Mouse (Mus musculus): ENCODE results near the gene Pih1d1. TPM values are rescaled to one million over a fixed set of nuclear protein-coding genes. Genes with fewer than 3 reads are reported as not detected.
"Not testable (repeated sequence)": the region's sequence is repeated elsewhere in the genome, so short reads cannot be mapped to it uniquely, and the experiment has no call there.

Gene Pih1d1
- 37.6 and 37.8 TPM in 2 replicates for polyA plus RNA-seq (2015; fragmentation: Nextera tagmentation; extraction: Ambion mirVana)

DNA sequence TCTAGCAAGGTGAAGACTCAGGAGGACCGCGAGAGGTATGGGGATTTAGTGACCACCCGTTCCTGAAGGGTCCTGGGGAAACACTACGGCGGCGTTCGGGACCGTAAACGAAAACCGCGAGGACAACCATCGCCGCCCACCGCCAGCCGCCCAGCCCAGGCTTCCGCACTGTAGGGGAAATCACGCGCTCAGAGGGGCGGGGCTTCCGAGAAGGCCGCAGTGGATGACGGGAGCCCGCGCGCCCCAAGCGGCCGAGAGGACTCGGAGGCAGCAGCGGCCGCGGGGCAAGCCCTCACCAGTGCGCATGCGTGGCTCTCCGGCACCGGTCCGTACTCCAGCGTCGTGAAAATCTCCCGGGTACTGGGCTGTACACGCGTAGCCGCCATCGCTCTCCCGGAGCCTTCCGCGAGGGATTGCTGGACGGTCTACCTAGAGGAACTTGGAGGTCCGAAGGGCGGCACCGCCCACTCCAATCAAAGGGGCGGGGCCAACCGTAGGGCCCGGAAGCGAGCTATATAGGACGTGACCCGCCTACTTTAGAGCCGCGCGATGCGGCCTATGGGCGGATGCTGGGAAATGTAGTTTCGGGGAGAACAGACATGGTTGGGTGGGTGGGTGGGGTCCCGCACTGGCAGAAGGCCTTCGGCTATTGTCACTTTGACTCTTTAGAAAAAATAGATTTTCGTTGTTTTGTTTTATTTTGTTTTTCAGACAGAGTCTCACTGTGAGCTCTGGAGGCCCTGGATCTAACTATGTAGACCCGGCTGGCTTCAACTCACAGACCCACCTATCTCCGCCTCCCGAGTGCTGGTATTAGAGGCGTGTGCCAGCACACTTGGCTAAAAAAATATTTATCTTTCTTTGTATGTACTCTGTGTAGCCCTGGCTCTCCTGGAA lies at the start of gene Pih1d1, which contains the start of gene Aldh16a1:
TSS of gene Pih1d1 (plus strand) at position 208 of the 897 bp plus-strand sequence.
TSS of gene Aldh16a1 (minus strand) at position 489 of the 897 bp plus-strand sequence.
- peaks cover 16% of the 10 kb centered on the region for H3K4me1 ChIP-seq (ENCODE audit: insufficient read depth)
- peak within 1 kb of the TSS; percentile 95 for H3K27ac ChIP-seq (ENCODE audit: low read depth)
- H3K4me2 ChIP-seq (ENCODE audit: low read depth, low read length) = peak within 1 kb of the TSS; percentile 97
- no peaks in the 10 kb centered on the region for H3K27me3 ChIP-seq (ENCODE audit: insufficient read depth, low read length)
- ATAC-seq (peak; percentile 96), DNase-seq (peak; percentile 98)
- peaks cover 2% of the 10 kb centered on the region for H3K36me3 ChIP-seq (replicated peaks; ENCODE audit: insufficient read depth, low read length)
- peak; percentile 76 for TF ChIP-seq CTCF (IDR thresholded peaks at IDR 0.05; ENCODE audit: low read depth)
- peak; percentile 42; the same call in 1 of the 2 replicates for TF ChIP-seq EP300 (IDR thresholded peaks at IDR 0.05; ENCODE audit: low read depth)
- peak within 1 kb of the TSS; percentile 88 for H3K9ac ChIP-seq (replicated peaks)
- no peaks in the 10 kb centered on the region for H3K9me3 ChIP-seq (ENCODE audit: low read length)
- 2% methylated on average over 69 of the region's 69 CpGs for WGBS (ENCODE audit: insufficient replicate concordance)
- H3K4me3 ChIP-seq (ENCODE audit: low read depth, low read length) = peak within 1 kb of the TSS; percentile 71

DNA sequence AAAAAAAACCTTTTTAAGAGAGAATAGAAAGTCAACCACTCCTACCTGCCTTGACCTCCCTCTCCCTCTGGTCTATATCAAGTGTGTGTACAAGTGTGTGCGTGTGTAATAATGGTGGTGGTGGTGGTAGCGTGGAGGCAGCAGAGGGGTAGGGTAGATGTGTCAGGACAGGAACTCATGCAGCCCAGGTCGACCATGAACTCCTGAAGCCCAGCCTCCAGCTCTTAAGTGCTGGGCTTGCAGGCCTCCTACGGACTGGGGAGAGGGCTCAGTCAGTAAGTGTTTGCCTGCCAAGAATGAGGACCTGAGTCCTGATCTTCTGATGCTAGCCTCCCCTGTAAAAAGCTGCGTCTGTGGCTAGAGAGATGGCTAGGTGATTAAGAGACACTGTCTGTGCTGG lies 49.2 kb upstream of the Pih1d1 start:
- Histone ChIP-seq H3K36me3 (replicated peaks; ENCODE audit: insufficient read depth, low read length) (no peaks in the 10 kb centered on the region), H3K27ac (ENCODE audit: low read depth) (no peak overlapping the region), H3K9me3 (ENCODE audit: low read length) (no peaks in the 10 kb centered on the region), H3K4me3 (ENCODE audit: low read depth, low read length) (no peak overlapping the region), H3K27me3 (ENCODE audit: insufficient read depth, low read length) (no peaks in the 10 kb centered on the region), H3K4me2 (ENCODE audit: low read depth, low read length) (no peak overlapping the region), H3K4me1 (ENCODE audit: insufficient read depth) (peaks cover 15% of the 10 kb centered on the region), H3K9ac (replicated peaks) (no peak overlapping the region)
- TF ChIP-seq CTCF (IDR thresholded peaks at IDR 0.05; ENCODE audit: low read depth) (no peak), EP300 (IDR thresholded peaks at IDR 0.05; ENCODE audit: low read depth) (no peak)
- DNase-seq (no peak), ATAC-seq (no peak)
- 72% methylated on average over 5 of the region's 5 CpGs for WGBS (ENCODE audit: insufficient replicate concordance)

DNA sequence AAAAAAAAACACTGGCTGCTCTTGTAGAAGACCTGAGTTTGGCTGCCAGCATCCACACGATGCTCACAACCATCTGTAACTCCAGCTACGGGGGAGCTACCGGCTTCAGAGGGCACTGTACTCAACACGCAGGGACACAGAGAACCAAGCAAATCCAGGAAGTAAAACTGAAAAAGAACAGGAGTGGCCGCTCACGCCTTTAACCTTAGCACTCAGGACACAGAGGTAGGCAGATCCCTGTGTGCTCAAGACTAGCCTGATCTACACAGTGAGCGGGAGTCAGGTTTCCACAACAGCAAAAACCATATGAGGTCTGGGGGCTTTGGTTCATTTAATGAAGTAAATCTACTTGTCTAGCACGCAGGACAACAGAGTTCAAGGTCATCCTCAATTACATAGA lies 48.6 kb upstream of the Pih1d1 start:
- Histone ChIP-seq H3K4me2 (ENCODE audit: low read depth, low read length) (no peak overlapping the region), H3K4me3 (ENCODE audit: low read depth, low read length) (no peak overlapping the region), H3K9ac (replicated peaks) (no peak overlapping the region), H3K36me3 (replicated peaks; ENCODE audit: insufficient read depth, low read length) (no peaks in the 10 kb centered on the region), H3K27me3 (ENCODE audit: insufficient read depth, low read length) (no peaks in the 10 kb centered on the region), H3K9me3 (ENCODE audit: low read length) (no peaks in the 10 kb centered on the region), H3K4me1 (ENCODE audit: insufficient read depth) (peaks cover 15% of the 10 kb centered on the region), H3K27ac (ENCODE audit: low read depth) (no peak overlapping the region)
- no peak for ATAC-seq
- DNase-seq = no peak
- WGBS (ENCODE audit: insufficient replicate concordance) = 72% methylated on average over 8 of the region's 8 CpGs
- no peak for TF ChIP-seq EP300 (IDR thresholded peaks at IDR 0.05; ENCODE audit: low read depth)
- TF ChIP-seq CTCF (IDR thresholded peaks at IDR 0.05; ENCODE audit: low read depth) = no peak

DNA sequence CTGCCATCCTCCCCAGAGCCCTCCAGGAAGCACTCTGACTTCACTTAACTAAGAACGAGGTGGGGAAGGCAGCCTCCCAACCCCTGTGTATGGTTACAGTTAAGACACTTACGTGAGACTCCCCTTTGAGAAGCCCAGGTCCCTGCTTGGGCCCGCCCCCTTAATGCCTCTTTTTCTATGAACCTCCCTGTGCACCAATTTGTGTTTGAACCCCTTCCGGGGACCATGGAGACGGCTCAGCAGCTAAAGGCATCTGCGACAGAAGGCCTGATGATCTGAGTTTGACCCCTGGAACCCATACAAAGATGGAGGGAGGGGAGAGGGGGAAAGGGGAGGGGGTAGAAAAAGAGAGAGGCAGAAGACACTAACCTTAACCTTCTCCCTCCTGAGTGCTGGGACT lies 47.7 kb upstream of the Pih1d1 start:
- Histone ChIP-seq H3K27ac (ENCODE audit: low read depth) (no peak overlapping the region), H3K9me3 (ENCODE audit: low read length) (no peaks in the 10 kb centered on the region), H3K27me3 (ENCODE audit: insufficient read depth, low read length) (no peaks in the 10 kb centered on the region), H3K9ac (replicated peaks) (no peak overlapping the region), H3K4me1 (ENCODE audit: insufficient read depth) (peaks cover 15% of the 10 kb centered on the region), H3K36me3 (replicated peaks; ENCODE audit: insufficient read depth, low read length) (no peaks in the 10 kb centered on the region), H3K4me3 (ENCODE audit: low read depth, low read length) (no peak overlapping the region), H3K4me2 (ENCODE audit: low read depth, low read length) (no peak overlapping the region)
- ATAC-seq = no peak
- WGBS (ENCODE audit: insufficient replicate concordance) = 70% methylated on average over 6 of the region's 6 CpGs
- no peak for DNase-seq
- no peak for TF ChIP-seq EP300 (IDR thresholded peaks at IDR 0.05; ENCODE audit: low read depth)
- no peak for TF ChIP-seq CTCF (IDR thresholded peaks at IDR 0.05; ENCODE audit: low read depth)

DNA sequence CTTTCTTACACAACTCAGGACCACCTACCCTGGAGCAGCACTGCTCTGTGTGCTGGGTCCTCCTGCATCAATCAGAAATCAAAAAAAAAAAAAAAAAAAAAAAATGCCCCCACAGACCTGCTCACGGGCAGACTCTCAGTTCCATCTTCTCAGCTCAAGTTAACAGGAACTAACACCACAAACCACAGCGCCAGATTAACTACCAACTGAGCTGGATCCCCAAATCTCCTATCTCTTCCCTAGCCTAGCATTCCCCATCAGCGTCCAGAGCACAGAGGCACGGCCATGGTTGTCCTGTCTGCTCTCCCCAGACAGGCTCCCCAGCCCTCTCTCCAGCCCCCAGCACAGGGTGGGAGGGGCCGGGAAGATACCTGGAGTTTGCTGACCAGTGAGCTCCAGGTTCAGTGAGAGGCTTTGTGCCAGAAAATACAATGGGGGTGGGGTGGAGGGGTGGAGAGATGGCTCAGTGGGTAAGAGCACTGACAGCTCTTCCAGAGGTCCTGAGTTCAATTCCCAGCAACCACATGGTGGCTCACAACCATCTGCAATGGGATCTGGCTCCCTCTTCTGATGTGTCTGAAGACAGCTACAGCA lies 47.0 kb upstream of the Pih1d1 start:
- no peaks in the 10 kb centered on the region for H3K36me3 ChIP-seq (replicated peaks; ENCODE audit: insufficient read depth, low read length)
- no peak for TF ChIP-seq CTCF (IDR thresholded peaks at IDR 0.05; ENCODE audit: low read depth)
- TF ChIP-seq EP300 (IDR thresholded peaks at IDR 0.05; ENCODE audit: low read depth) = no peak
- no peak overlapping the region for H3K4me2 ChIP-seq (ENCODE audit: low read depth, low read length)
- H3K27me3 ChIP-seq (ENCODE audit: insufficient read depth, low read length) = no peaks in the 10 kb centered on the region
- no peak overlapping the region for H3K27ac ChIP-seq (ENCODE audit: low read depth)
- DNase-seq (no peak), ATAC-seq (no peak)
- H3K4me3 ChIP-seq (ENCODE audit: low read depth, low read length) = no peak overlapping the region
- H3K4me1 ChIP-seq (ENCODE audit: insufficient read depth) = peaks cover 12% of the 10 kb centered on the region
- WGBS (ENCODE audit: insufficient replicate concordance) = 48% methylated on average over 5 of the region's 5 CpGs
- H3K9me3 ChIP-seq (ENCODE audit: low read length) = no peaks in the 10 kb centered on the region
- no peak overlapping the region for H3K9ac ChIP-seq (replicated peaks)

DNA sequence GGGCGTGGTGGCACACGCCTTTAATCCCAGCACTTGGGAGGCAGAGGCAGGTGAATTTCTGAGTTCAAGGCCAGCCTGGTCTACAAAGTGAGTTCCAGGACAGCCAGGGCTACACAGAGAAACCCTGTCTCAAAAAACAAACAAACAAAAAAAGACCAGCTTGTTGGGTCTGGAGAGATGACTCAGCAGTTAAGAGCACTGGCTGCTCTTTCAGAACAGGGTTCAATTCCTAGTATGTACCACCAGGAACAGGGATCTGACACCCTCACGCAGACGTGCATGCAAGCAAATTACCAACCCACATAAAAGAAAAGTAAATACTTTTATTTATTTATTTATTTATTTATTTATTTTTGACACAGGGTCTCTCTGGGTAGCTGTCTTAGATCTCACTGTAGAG lies 44.0 kb upstream of the Pih1d1 start:
- not testable (repeated sequence) for H3K36me3 ChIP-seq (replicated peaks; ENCODE audit: insufficient read depth, low read length); H3K9me3 ChIP-seq (ENCODE audit: low read length); ATAC-seq; H3K4me3 ChIP-seq (ENCODE audit: low read depth, low read length); DNase-seq; H3K4me2 ChIP-seq (ENCODE audit: low read depth, low read length); H3K27ac ChIP-seq (ENCODE audit: low read depth); H3K4me1 ChIP-seq (ENCODE audit: insufficient read depth); H3K9ac ChIP-seq (replicated peaks); H3K27me3 ChIP-seq (ENCODE audit: insufficient read depth, low read length)
- WGBS (ENCODE audit: insufficient replicate concordance) = 73% methylated on average over 4 of the region's 4 CpGs
